Comparison of ENCODE assay signal across 7 mouse cellular contexts in the genomic region with DNA sequence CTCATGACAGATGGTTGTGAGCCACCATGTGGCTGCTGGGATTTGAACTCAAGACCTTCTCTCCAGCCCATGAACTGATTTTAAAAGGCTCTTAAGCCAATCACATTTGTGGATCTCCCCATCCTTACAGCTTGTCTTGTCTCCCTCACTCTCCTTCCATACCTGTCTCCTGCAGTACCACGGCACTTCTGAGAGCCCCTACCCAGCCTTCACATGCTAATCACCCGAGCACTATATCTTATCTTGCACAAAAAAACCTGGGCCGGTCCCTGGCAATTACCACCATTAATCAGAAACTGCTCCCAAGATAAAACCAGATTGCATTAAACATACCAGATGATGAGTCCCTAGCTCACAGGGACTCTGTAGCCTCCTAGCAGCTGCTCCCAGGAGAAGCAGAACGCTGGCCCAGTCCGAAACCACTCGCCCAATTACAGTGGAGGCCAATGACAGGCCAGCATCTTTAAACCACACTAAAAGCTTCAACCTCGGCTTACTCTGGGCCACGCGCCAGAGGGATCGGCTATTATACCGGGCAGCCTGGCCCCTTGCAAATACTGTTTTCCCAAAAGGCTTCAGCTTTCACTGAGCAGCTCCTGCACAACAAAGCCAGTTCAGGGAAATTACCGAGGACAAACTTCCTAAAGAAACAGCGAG.
DNase-seq lines count a peak whose midpoint lies in the region; ATAC-seq and TF ChIP-seq lines count a peak whose summit lies in the region.

No protein-coding gene starts in this region.

- H3K4me2 ChIP-seq in hindbrain, embryonic 16.5 days (ENCODE audit: low read length): no peak overlapping the region
- H3K4me2 ChIP-seq in myocyte (ENCODE audit: low read depth): peak overlapping the region; percentile 60

- H3K9me3 ChIP-seq in hindbrain, embryonic 16.5 days (ENCODE audit: control insufficient read depth, low read length): no peaks in the 10 kb centered on the region

- H3K4me1 ChIP-seq in hindbrain, embryonic 16.5 days (ENCODE audit: control insufficient read depth, insufficient read depth, low read depth, low read length): peaks cover 25% of the 10 kb centered on the region

- no peaks in the 10 kb centered on the region for H3K27me3 ChIP-seq in hindbrain, embryonic 16.5 days (replicated peaks; ENCODE audit: control insufficient read depth, insufficient read depth, low read length)
- no peaks in the 10 kb centered on the region for H3K27me3 ChIP-seq in myocyte (ENCODE audit: control insufficient read depth, insufficient read depth, insufficient read length)

- peak; percentile 83 for ATAC-seq in hindbrain, embryonic 16.5 days

- DNase-seq in adrenal gland, postnatal 25 days: peak; percentile 62
- peak; percentile 47 to 50 for DNase-seq in cerebellum, postnatal 36 days
- DNase-seq in gastrocnemius, postnatal 14 days: peak; percentile 81
- peak; percentile 47 to 66 for DNase-seq in left cerebral cortex, adult 2 months (ENCODE audit: extremely low spot score in 1 of 2, low spot score in 2 of 2)
- no peak for DNase-seq in thymus, postnatal 25 days

- no peak overlapping the region for H3K4me3 ChIP-seq in hindbrain, embryonic 16.5 days (ENCODE audit: low read length)
- no peak overlapping the region for H3K4me3 ChIP-seq in left cerebral cortex, adult 2 months
- H3K4me3 ChIP-seq in myocyte: peak overlapping the region; percentile 3

- H3K36me3 ChIP-seq in hindbrain, embryonic 16.5 days (ENCODE audit: control insufficient read depth, insufficient read depth, low read length): no peaks in the 10 kb centered on the region
- H3K36me3 ChIP-seq in myocyte (ENCODE audit: control insufficient read depth, insufficient read depth): no peaks in the 10 kb centered on the region

- no peak overlapping the region for H3K27ac ChIP-seq in hindbrain, embryonic 16.5 days (ENCODE audit: low read depth, low read length)
- H3K27ac ChIP-seq in left cerebral cortex, adult 2 months: no peak overlapping the region

- H3K79me2 ChIP-seq in myocyte (ENCODE audit: control insufficient read depth, insufficient read depth): peaks cover 59% of the 10 kb centered on the region

- 14% methylated on average over 13 of the region's 13 CpGs for WGBS in hindbrain, embryonic 16.5 days

- no peak for TF ChIP-seq POLR2A in myocyte (IDR thresholded peaks at IDR 0.05; ENCODE audit: insufficient read length, low read depth)

- H3ac ChIP-seq in myocyte (ENCODE audit: control insufficient read depth, insufficient read length): no peak overlapping the region

- intact Hi-C loops in gastrocnemius, postnatal 14 days (cut with DNase I; ENCODE audit: low total_unique reads): no loop called here
- intact Hi-C loops in left cerebral cortex, adult 2 months (cut with DNase I): no loop called here

- no peak overlapping the region for H3K9ac ChIP-seq in hindbrain, embryonic 16.5 days (ENCODE audit: low read depth, low read length)

- no peak for TF ChIP-seq CTCF in left cerebral cortex, adult 2 months (IDR thresholded peaks at IDR 0.05)

TF ChIP-seq in myocyte, 11 proteins besides CTCF, POLR2A, EP300 and RAD21:
- TF ChIP-seq MYOD1 (IDR thresholded peaks at IDR 0.05; ENCODE audit: control insufficient read depth in 1 of 3, insufficient read length in 2 of 3, low read depth in 2 of 3) (peak; percentile 26 to 80 (median 63)), CEBPB (IDR thresholded peaks at IDR 0.05; ENCODE audit: insufficient read depth, poor library complexity, severe bottlenecking) (no peak), TCF12 (IDR thresholded peaks at IDR 0.05; ENCODE audit: insufficient read depth, poor library complexity, severe bottlenecking) (peak; percentile 48), SRF (IDR thresholded peaks at IDR 0.05; ENCODE audit: control insufficient read depth, insufficient read length, low read depth) (no peak), TCF3 (IDR thresholded peaks at IDR 0.05; ENCODE audit: insufficient read length, low read depth) (no peak), MYOG (IDR thresholded peaks at IDR 0.05; ENCODE audit: control insufficient read depth in 1 of 3, insufficient read depth in 1 of 3, insufficient read length in 2 of 3, low read depth in 2 of 3) (peak; percentile 44 to 76 (median 62))
